8 mouse cellular contexts compared by ENCODE assay signal in genomic region chr6:146633097-146633496, GRCm38 (mm10). TPM values are rescaled to one million over a fixed set of nuclear protein-coding genes. Genes with fewer than 3 reads are reported as not detected.
DNase-seq lines count a peak whose midpoint lies in the region; ATAC-seq lines count a peak whose summit lies in the region.

No protein-coding gene starts in this region.

- 0 out of 2 replicates have a peak overlapping the region, but pooled peaks have one; percentile 3 for H3K27ac ChIP-seq in heart, embryonic 12.5 days (ENCODE audit: poor library complexity, severe bottlenecking)
- no peak overlapping the region for H3K27ac ChIP-seq in brown adipose tissue, adult 24 weeks (replicated peaks; ENCODE audit: low read depth, low read length)
- H3K27ac ChIP-seq in heart, embryonic 15.5 days = no peak overlapping the region
- H3K27ac ChIP-seq in liver, embryonic 16.5 days (ENCODE audit: low read length) = peak overlapping the region; percentile 88

- no peak for ATAC-seq in heart, embryonic 12.5 days (ENCODE audit: insufficient number of reproducible peaks, low FRiP score)
- no peak for ATAC-seq in heart, embryonic 15.5 days (replicated peaks; ENCODE audit: insufficient number of reproducible peaks, insufficient read depth, low FRiP score, low read depth)
- no peak for ATAC-seq in liver, embryonic 16.5 days (ENCODE audit: low read depth)

- H3K9ac ChIP-seq in heart, embryonic 12.5 days = peak overlapping the region; percentile 83
- no peak overlapping the region for H3K9ac ChIP-seq in heart, embryonic 15.5 days
- H3K9ac ChIP-seq in liver, embryonic 16.5 days (ENCODE audit: low read depth, low read length) = peak overlapping the region; percentile 93

- H3K27me3 ChIP-seq in heart, embryonic 12.5 days (replicated peaks) = no peaks in the 10 kb centered on the region
- H3K27me3 ChIP-seq in heart, embryonic 15.5 days = no peaks in the 10 kb centered on the region
- no peaks in the 10 kb centered on the region for H3K27me3 ChIP-seq in liver, embryonic 16.5 days (ENCODE audit: control insufficient read depth, insufficient read depth, low read depth, low read length)

- intact Hi-C loops in heart, postnatal 36 days (cut with DNase I) = loop anchor here (10.0 kb wide), 1 partner anchor 778 kb away; no protein-coding TSS in a partner anchor

- H3K36me3 ChIP-seq in heart, embryonic 12.5 days = no peaks in the 10 kb centered on the region
- no peaks in the 10 kb centered on the region for H3K36me3 ChIP-seq in heart, embryonic 15.5 days
- H3K36me3 ChIP-seq in liver, embryonic 16.5 days (ENCODE audit: control insufficient read depth, insufficient read depth) = no peaks in the 10 kb centered on the region

- WGBS in heart, embryonic 12.5 days = 51% methylated on average over 8 of the region's 8 CpGs
- WGBS in heart, embryonic 15.5 days = 52% methylated on average over 8 of the region's 8 CpGs
- 44% methylated on average over 8 of the region's 8 CpGs for WGBS in liver, embryonic 16.5 days (ENCODE audit: insufficient replicate concordance)

- H3K4me2 ChIP-seq in heart, embryonic 12.5 days = peak overlapping the region; percentile 80
- peak overlapping the region; percentile 76 for H3K4me2 ChIP-seq in heart, embryonic 15.5 days
- peak overlapping the region; percentile 87 for H3K4me2 ChIP-seq in liver, embryonic 16.5 days (ENCODE audit: low read depth, low read length)

- DNase-seq in heart, postnatal 36 days = no peak
- no peak for DNase-seq in urinary bladder, postnatal 10 days (ENCODE audit: low spot score)
- no peak for DNase-seq in spleen, postnatal 36 days (ENCODE audit: low spot score in 2 of 2)
- no peak for DNase-seq in adrenal gland, adult 8-10 months

- H3K4me3 ChIP-seq in heart, embryonic 12.5 days = peak overlapping the region; percentile 76
- 0 out of 2 replicates have a peak overlapping the region, but pooled peaks have one; percentile 87 for H3K4me3 ChIP-seq in brown adipose tissue, adult 24 weeks (ENCODE audit: insufficient read depth, low read depth, low read length)
- peak overlapping the region; percentile 79 for H3K4me3 ChIP-seq in heart, embryonic 15.5 days
- H3K4me3 ChIP-seq in liver, embryonic 16.5 days (ENCODE audit: low read depth, low read length) = peak overlapping the region; percentile 92

- peaks cover 40% of the 10 kb centered on the region for H3K4me1 ChIP-seq in heart, embryonic 12.5 days (replicated peaks)
- H3K4me1 ChIP-seq in brown adipose tissue, adult 24 weeks (ENCODE audit: control insufficient read depth, insufficient read depth, insufficient read length, low read length) = peaks cover 4% of the 10 kb centered on the region; the same call in 1 of the 2 replicates
- H3K4me1 ChIP-seq in heart, embryonic 15.5 days (replicated peaks) = peaks cover 29% of the 10 kb centered on the region
- H3K4me1 ChIP-seq in liver, embryonic 16.5 days (ENCODE audit: control insufficient read depth, low read depth, low read length) = peaks cover 48% of the 10 kb centered on the region

- H3K9me3 ChIP-seq in heart, embryonic 12.5 days (replicated peaks) = no peaks in the 10 kb centered on the region
- H3K9me3 ChIP-seq in heart, embryonic 15.5 days (replicated peaks) = no peaks in the 10 kb centered on the region
- no peaks in the 10 kb centered on the region for H3K9me3 ChIP-seq in liver, embryonic 16.5 days (replicated peaks; ENCODE audit: control insufficient read depth, low read length)

RNA-seq across cellular contexts. Expression of gene Med21, which starts 9.2 kb away (rescaled TPM):
- polyA plus RNA-seq in heart, embryonic 12.5 days (2016; fragmentation: Nextera tagmentation; extraction: Ambion mirVana) = 130 and 136 TPM in 2 replicates
- 10 to 100 TPM; 46.6 to 48.5 TPM for total RNA-seq in heart, postnatal 36 days (2021)
- 67.9 and 81.8 TPM in 2 replicates for polyA plus RNA-seq in brown adipose tissue, adult 24 weeks (2012; ENCODE audit: insufficient read depth, insufficient read length, missing spikeins)
- 135 and 140 TPM in 2 replicates for polyA plus RNA-seq in heart, embryonic 15.5 days (2015; fragmentation: Nextera tagmentation; extraction: Ambion mirVana)
- 51.9 and 61.2 TPM in 2 replicates for polyA plus RNA-seq in liver, embryonic 16.5 days (2015; fragmentation: Nextera tagmentation; extraction: Ambion mirVana)
- 10 to 100 TPM; 59.0 to 79.5 (median 69.0) TPM for total RNA-seq in adrenal gland, adult 8-10 months (2022)

RNA-seq across cellular contexts. Expression of gene Tm7sf3, which starts 9.5 kb away (rescaled TPM):
- 49.4 and 51.7 TPM in 2 replicates for polyA plus RNA-seq in heart, embryonic 12.5 days (2016; fragmentation: Nextera tagmentation; extraction: Ambion mirVana)
- 10 to 100 TPM; 15.8 to 18.0 TPM for total RNA-seq in heart, postnatal 36 days (2021)
- 9.6 and 13.1 TPM in 2 replicates for polyA plus RNA-seq in brown adipose tissue, adult 24 weeks (2012; ENCODE audit: insufficient read depth, insufficient read length, missing spikeins)
- polyA plus RNA-seq in heart, embryonic 15.5 days (2015; fragmentation: Nextera tagmentation; extraction: Ambion mirVana) = 32.8 and 38.6 TPM in 2 replicates
- polyA plus RNA-seq in liver, embryonic 16.5 days (2015; fragmentation: Nextera tagmentation; extraction: Ambion mirVana) = 21.9 and 22.8 TPM in 2 replicates
- total RNA-seq in adrenal gland, adult 8-10 months (2022) = 10 to 100 TPM; 46.1 to 69.9 (median 58.5) TPM

RNA-seq across cellular contexts. Expression of gene Ints13, which starts 55.5 kb away (rescaled TPM):
- polyA plus RNA-seq in heart, embryonic 12.5 days (2016; fragmentation: Nextera tagmentation; extraction: Ambion mirVana) = 57.4 and 60.5 TPM in 2 replicates
- 10 to 100 TPM; 18.7 to 19.1 TPM for total RNA-seq in heart, postnatal 36 days (2021)
- 40.1 and 47.8 TPM in 2 replicates for polyA plus RNA-seq in brown adipose tissue, adult 24 weeks (2012; ENCODE audit: insufficient read depth, insufficient read length, missing spikeins)
- 47.0 and 49.4 TPM in 2 replicates for polyA plus RNA-seq in heart, embryonic 15.5 days (2015; fragmentation: Nextera tagmentation; extraction: Ambion mirVana)
- polyA plus RNA-seq in liver, embryonic 16.5 days (2015; fragmentation: Nextera tagmentation; extraction: Ambion mirVana) = 30.1 and 30.7 TPM in 2 replicates
- 10 to 100 TPM; 30.0 to 55.3 (median 40.2) TPM for total RNA-seq in adrenal gland, adult 8-10 months (2022)

RNA-seq across cellular contexts. Expression of gene Fgfr1op2, which starts 56.1 kb away (rescaled TPM):
- polyA plus RNA-seq in heart, embryonic 12.5 days (2016; fragmentation: Nextera tagmentation; extraction: Ambion mirVana) = 85.9 and 87.0 TPM in 2 replicates
- 10 to 100 TPM; 65.1 to 73.0 TPM for total RNA-seq in heart, postnatal 36 days (2021)
- 94.6 and 135 TPM in 2 replicates for polyA plus RNA-seq in brown adipose tissue, adult 24 weeks (2012; ENCODE audit: insufficient read depth, insufficient read length, missing spikeins)
- polyA plus RNA-seq in heart, embryonic 15.5 days (2015; fragmentation: Nextera tagmentation; extraction: Ambion mirVana) = 77.7 and 88.3 TPM in 2 replicates
- 83.7 and 84.5 TPM in 2 replicates for polyA plus RNA-seq in liver, embryonic 16.5 days (2015; fragmentation: Nextera tagmentation; extraction: Ambion mirVana)
- 100 to 1,000 TPM in 3 of 4 experiments, 10 to 100 TPM in 1; 96.5 to 112 (median 105) TPM for total RNA-seq in adrenal gland, adult 8-10 months (2022)

Comparison
In these comparisons a context has a peak if more than half of its experiments do, and no peak if none do; other contexts are left out.
1. H3K27ac ChIP-seq: peak in heart, embryonic 12.5 days (single experiment) and liver, embryonic 16.5 days (single experiment); none in brown adipose tissue, adult 24 weeks (single experiment) and heart, embryonic 15.5 days (single experiment).
2. Peak in every context shown above with its lines, with median percentiles within 50 percentile points of each other: H3K4me2 ChIP-seq and H3K4me3 ChIP-seq.